Mouse (Mus musculus): ENCODE measurements at regions not wholly inside any gene's neighbourhood (a gene's known extent, or its start where the extent isn't known, plus 50 kb on each side); places are given as distances from the start of the nearest gene placed in this dataset.

- DNase-seq: peak; percentile 51
Observed at GRCm38 (mm10) chr13:51899319-51900042, 53.0 kb downstream of the Gadd45g start.

- no peak for DNase-seq
Observed at GRCm38 (mm10) chr13:51900043-51900440, 53.6 kb downstream of the Gadd45g start.

- DNase-seq: peak; percentile 93
Observed at GRCm38 (mm10) chr13:51902482-51903285, 56.2 kb downstream of the Gadd45g start.

- DNase-seq: peak; percentile 41
Observed at GRCm38 (mm10) chr13:51903324-51903939, 57.0 kb downstream of the Gadd45g start.

GRCm38 (mm10) chr13:51905270-51905669, 58.8 kb downstream of the Gadd45g start:
- no peak for DNase-seq

- DNase-seq: no peak
Observed at GRCm38 (mm10) chr13:51906103-51906502, 59.6 kb downstream of the Gadd45g start.

- DNase-seq: no peak
Observed at GRCm38 (mm10) chr13:51908514-51908913, 62.0 kb downstream of the Gadd45g start.

GRCm38 (mm10) chr13:51911296-51911998, 65.0 kb downstream of the Gadd45g start:
- DNase-seq: no peak

GRCm38 (mm10) chr13:51912477-51912876, 66.0 kb downstream of the Gadd45g start:
- DNase-seq: no peak

- no peak for DNase-seq
Observed at GRCm38 (mm10) chr13:51912994-51913393, 66.5 kb downstream of the Gadd45g start.

- no peak for DNase-seq
Observed at GRCm38 (mm10) chr13:51916666-51917240, 70.3 kb downstream of the Gadd45g start.

- no peak for DNase-seq
Observed at GRCm38 (mm10) chr13:51917658-51918057, 71.2 kb downstream of the Gadd45g start.

GRCm38 (mm10) chr13:51918108-51918507, 71.6 kb downstream of the Gadd45g start:
- DNase-seq: no peak

GRCm38 (mm10) chr13:51918781-51919170, 72.3 kb downstream of the Gadd45g start:
- DNase-seq: no peak

GRCm38 (mm10) chr13:51919171-51919793, 72.8 kb downstream of the Gadd45g start:
- DNase-seq: no peak

- no peak for DNase-seq
Observed at GRCm38 (mm10) chr13:51919937-51920336, 73.5 kb downstream of the Gadd45g start.

GRCm38 (mm10) chr13:51920511-51921351, 74.3 kb downstream of the Gadd45g start:
- DNase-seq: no peak

- no peak for DNase-seq
Observed at GRCm38 (mm10) chr13:51921550-51921949, 75.1 kb downstream of the Gadd45g start.

- no peak for DNase-seq
Observed at GRCm38 (mm10) chr13:51926764-51927163, 80.3 kb downstream of the Gadd45g start.

GRCm38 (mm10) chr13:51929730-51930129, 83.3 kb downstream of the Gadd45g start:
- no peak for DNase-seq

GRCm38 (mm10) chr13:51930301-51930747, 83.8 kb downstream of the Gadd45g start:
- DNase-seq: peak; percentile 74

Data from adrenal gland, postnatal 10 days (tissue).